Mouse (Mus musculus) kidney, postnatal 36 days (tissue): ENCODE data around the gene Kcmf1.
"Not testable (repeated sequence)": the region's sequence is repeated elsewhere in the genome, so short reads cannot be mapped to it uniquely, and the experiment has no call there.

Source experiments
- DNase-seq, 2 experiments: peaks; one replicate each; pipeline ENCODE4 v3.0.0; 2021 to 2022; ENCODE audit warnings: mixed read lengths in 2 of 2

Kcmf1 gene

GRCm38 (mm10) chr6:72898244-72899200 lies 1.3 kb downstream of the Kcmf1 start:
- peak; percentile 39 to 76 for DNase-seq

- no peak for DNase-seq
Observed at GRCm38 (mm10) chr6:72895000-72895399, 4.8 kb downstream of the Kcmf1 start.

GRCm38 (mm10) chr6:72891238-72891637 lies 8.5 kb downstream of the Kcmf1 start:
- DNase-seq, result peak in 1 of 2 experiments; percentile 10

DNA sequence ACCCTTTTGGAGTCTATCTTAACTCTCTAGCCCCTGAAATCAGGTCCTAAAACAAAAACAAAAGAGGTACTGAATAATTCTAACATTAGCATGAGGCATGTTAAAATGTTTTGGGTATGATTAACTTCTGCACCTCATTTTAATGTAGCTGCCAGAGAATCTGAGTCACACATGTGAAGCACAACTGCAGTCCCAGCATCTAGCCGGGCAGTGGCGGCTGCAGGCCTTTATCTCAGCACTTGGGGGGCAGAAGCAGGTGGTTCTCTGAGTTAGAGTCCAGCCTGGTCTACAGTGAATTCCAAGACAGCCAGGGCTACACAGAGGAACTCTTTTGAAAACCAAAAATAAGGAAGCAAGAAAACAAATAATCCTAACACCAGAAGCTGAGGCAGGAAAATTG lies 11.1 kb downstream of the Kcmf1 start:
- DNase-seq, result no peak

DNA sequence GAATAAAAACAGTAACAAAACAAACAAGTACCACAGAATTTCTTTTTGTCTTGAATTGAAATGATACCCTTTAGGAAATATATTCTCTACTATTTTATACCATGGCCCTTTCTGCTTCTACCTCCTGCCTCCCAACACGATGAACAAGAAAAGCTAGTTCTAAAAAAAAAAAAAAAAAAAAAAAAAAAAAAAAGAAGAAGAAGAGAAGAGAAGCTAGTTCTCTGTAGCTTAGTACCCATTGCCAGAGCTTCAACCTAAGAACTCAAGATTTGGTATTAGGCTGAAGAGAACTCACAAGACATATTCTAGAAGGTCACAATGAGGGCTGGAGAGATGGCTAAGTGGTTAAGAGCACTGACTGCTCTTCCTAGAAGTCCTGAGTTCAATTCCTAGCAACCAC lies 14.5 kb downstream of the Kcmf1 start:
- no peak for DNase-seq

- DNase-seq, result no peak
Observed at GRCm38 (mm10) chr6:72884767-72885166, 15.0 kb downstream of the Kcmf1 start.

DNA sequence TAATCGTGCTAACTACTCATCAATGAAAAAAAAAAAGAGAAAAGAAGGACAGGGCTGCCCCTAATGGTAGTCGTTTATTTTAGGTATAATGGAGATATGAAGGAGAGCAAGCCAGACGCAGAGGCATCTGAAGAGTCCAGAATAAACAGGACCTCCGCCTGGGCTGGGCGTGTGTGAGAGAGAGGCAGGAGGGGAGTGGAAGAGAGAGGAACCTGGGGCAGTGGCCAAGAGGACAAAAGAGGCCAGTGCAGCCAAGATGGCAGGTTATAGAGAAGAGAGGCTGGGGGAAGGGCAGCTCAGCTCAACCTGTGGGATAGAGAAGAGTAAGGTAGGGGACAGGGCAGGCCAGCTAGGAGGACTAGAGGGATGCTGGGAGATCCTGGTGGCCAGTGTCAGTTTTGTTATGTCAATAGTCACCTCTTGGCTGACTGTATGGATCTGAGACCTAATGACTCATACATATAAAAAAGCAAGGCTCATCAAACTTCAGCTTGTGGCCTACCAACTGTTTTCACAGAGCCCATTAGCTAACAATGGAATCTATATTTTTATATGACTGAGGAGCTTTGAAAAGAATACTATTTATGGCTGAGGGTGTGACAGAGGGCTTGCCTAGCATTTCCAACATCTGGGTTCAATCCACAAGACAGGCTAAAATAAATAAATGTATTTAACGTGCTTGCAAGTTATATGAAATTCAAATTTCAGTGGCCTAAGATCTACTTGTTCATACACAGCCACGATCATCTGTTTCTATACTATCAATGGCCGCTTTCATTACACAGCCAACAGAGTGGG lies 16.9 kb downstream of the Kcmf1 start:
- no peak for DNase-seq

- no peak for DNase-seq
Observed at GRCm38 (mm10) chr6:72882222-72882621, 17.6 kb downstream of the Kcmf1 start.

DNA sequence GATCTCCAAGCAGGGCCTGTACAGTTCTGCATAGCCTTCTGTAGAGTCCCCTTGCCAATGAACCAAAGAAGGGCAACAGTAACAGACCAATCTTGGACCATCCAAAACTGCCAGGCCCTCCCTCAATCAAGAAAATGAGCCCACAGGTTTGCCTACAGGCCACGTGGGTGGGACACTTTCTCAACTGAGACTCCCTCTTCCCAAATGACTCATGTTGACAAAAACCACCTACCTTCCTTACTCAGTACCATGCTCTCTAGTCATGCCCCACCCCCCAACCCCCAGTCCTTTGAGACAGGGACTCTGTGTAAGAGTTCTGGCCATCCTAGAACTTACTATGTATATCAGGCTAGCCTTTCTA lies 18.2 kb downstream of the Kcmf1 start:
- no peak for DNase-seq

GRCm38 (mm10) chr6:72880913-72881618 lies 18.7 kb downstream of the Kcmf1 start:
- peak in 1 of 2 experiments; percentile 36 for DNase-seq

- no peak for DNase-seq
Observed at GRCm38 (mm10) chr6:72876629-72877028, 23.1 kb downstream of the Kcmf1 start.

DNA sequence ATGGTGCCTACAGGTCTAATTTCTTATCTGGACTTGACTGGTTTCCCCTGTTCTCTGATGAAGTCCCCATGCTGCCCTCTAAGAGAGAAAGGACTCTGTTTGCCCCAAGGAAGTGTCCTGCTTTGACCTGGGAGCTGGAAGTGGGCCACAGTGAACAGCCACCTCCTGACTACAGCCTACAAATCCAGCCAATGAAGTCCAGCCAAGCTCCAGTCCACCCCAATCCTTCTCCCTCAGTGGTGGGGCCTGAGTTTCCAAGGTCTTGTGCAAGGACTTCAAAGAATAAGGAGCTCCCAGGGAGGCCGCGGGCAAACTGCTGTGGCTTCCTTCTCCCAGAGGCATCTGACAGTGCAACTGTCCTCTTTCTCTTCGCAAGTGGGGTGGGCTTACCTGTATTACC lies 26.4 kb downstream of the Kcmf1 start:
- DNase-seq, result peak; percentile 82 to 84

- DNase-seq, result no peak
Observed at GRCm38 (mm10) chr6:72872276-72872675, 27.5 kb downstream of the Kcmf1 start.

GRCm38 (mm10) chr6:72869601-72870000 lies 30.2 kb downstream of the Kcmf1 start:
- DNase-seq, result no peak

DNA sequence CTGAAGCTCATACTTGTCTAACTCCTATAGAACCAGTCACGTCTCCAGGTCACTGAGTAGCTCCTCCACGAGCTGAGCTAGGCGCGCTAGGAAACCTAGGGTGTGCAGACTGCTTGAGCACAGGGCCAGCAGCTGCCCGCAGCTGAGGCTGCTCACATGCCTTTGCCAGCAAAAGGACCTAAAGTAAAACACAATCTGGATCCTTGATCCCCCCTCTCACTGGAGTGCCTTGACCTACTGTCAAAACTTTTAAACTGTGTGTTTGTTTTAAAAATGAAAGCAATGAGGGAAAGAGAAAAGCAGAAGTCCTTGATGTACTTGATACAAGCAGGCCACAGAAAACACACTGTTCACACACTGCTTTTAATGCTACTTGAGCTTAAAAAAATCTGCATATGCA lies 31.1 kb downstream of the Kcmf1 start:
- DNase-seq, result peak in 1 of 2 experiments; percentile 32

- no peak for DNase-seq
Observed at GRCm38 (mm10) chr6:72867746-72868145, 32.0 kb downstream of the Kcmf1 start.

DNA sequence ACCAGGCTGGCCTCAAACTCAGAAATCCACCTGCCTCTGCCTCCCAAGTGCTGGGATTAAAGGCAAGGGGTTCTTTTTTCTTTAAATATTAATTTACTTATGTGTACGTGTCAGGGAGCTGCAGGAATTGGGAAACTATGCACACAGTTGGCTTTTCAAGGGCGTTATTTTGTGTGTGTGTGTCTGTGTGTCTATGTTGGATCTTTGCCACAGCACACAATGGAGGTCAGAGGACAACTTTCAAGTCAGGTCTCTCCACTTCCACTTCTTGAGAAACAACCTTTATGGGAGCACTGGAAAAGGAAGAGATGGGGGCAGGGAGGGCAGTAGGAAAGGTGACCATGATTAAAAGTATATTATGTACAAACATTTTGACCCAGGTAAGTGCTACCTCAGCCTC lies 33.5 kb downstream of the Kcmf1 start:
- peak in 1 of 2 experiments; percentile 19 for DNase-seq

DNA sequence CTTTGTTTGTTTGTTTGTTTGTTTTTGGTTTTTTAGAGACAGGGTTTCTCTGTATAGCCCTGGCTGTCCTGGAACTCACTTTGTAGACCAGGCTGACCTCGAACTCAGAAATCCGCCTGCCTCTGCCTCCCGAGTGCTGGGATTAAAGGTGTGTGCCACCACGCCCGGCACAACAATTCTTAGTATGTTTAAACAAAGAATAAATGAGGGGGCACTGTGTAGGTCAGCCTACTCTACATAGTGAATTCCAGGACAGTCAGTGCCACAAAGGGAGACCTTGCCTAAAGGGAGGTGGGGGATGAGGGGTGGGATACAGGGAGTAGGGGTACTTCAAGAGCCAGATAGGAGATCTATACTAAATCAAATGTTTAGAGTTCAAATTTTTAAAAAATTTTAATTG lies 37.1 kb downstream of the Kcmf1 start:
- DNase-seq, result not testable (repeated sequence)

- DNase-seq, result no peak
Observed at GRCm38 (mm10) chr6:72854256-72854655, 45.5 kb downstream of the Kcmf1 start.

DNA sequence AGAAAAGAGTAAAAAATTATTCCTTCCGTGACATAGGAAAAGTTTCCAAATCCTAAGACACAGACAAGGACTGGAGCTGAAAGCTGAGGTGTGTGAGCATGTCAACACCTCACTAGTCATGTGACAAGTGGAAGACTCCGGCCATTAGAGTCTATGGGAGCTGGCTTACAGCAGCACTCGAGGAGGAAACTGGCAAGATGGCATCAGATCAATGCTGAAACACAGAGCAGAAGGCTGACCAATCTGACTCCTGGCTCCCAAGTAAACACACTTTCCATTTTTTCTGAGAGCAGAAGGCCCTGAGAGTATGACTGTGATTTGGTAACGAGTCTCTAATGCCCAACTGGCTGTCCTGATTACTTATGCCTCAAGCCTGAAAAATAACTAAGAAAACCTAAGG lies 47.6 kb downstream of the Kcmf1 start:
- DNase-seq, result no peak

DNA sequence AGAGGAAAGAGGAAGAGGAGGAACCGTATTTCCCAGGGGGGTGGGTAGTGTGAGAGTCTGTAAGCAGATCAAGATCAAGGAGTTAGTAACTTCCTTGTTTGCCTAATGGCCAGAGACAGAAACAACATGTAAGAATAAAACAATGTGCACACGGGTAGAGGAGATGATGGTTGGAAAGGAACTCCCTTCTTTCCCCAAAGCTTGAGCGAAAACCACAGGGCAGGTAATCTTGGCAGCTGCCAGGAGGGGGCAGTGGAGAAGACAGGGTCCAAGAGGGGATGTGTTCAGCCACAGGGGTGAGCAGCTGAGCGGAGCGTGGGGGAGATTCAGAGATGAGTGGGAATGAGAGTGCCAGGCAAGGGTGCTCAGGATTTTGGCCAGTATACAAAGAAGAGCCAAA lies 48.1 kb downstream of the Kcmf1 start:
- peak in 1 of 2 experiments; percentile 66 for DNase-seq

GRCm38 (mm10) chr6:72841986-72842502 lies 57.7 kb downstream of the Kcmf1 start:
- DNase-seq, result no peak
